Mouse (Mus musculus): ENCODE results near the gene Babam2. TPM values are rescaled to one million over a fixed set of nuclear protein-coding genes. Genes with fewer than 3 reads are reported as not detected.
A peak's percentile ranks its signal among the peaks of the same experiment; 100 is the strongest.

Gene Babam2
- polyA plus RNA-seq, 3 experiments from 2014 or later = 83.9 to 117 (median 107) TPM

DNA sequence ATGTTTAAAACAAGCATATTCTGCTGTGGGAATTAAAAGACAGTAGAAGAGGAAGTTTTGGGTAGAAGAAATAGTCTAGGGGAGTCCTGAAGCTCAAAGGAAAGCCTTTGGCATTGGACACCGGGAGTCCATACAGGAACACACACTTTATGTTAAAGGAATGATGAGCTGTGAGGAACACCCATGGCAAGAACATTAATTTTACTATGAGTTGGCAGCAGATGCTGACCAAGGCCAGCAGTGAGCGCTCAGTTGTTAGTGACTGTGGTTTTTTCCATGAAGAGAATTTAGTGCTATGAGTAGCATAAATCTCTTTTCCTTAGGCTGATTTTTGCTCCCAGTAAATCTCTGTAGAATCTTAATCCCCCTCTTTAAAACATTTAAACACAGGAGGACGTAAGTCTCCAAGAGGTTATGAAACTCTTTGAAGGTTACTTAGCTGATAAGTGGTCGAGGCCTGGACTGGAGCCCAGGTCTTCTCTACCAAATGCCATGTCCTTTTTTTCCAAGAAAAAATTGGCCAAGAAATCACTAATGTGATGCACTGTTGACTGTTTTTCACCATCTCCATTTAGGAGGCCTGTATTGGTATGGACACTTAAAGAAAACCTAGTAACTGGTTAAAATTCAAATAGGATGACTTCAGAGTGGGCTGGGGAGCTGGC is 18.1 kb downstream of the Babam2 start:
- no peak for ATAC-seq

DNA sequence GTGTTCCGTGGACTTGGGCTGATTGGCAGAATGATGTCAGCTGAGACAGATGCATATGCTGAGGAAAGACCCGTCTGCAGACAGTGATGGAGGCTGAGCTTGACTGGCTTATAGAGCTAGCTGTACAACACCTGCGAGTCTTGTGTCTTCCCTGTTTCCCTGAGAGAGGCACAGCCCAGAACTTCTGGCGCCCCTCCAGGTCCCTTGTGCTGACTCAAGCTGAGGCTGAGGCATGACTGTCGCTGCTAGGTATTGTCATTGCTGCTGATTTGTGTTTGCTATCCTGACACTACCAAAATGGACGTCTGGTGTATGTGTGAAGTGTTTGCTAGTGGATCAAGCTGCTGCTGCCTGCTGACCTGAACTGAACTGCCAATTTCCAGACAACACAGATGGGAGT is 27.0 kb downstream of the Babam2 start:
- ATAC-seq = no peak

DNA sequence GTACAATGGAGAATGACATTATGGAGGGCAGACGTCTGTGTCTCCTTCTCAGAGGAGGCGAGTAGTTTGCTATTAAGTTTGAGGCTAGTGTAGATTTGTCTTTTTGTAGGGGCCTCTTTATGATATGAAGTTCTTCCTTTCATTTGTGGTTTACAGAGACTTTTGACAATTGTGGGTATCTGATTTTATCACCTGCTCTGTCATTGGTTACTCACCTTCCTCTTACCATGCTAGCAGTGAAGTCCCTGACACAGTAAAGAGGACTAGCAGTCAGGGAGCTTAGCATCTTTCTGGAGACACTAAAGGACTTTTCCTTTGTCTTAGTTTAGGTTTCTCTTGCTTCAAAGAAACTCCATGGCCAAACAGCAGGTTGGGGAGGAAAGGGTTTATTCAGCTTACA is 28.4 kb downstream of the Babam2 start:
- ATAC-seq = peak; percentile 95

DNA sequence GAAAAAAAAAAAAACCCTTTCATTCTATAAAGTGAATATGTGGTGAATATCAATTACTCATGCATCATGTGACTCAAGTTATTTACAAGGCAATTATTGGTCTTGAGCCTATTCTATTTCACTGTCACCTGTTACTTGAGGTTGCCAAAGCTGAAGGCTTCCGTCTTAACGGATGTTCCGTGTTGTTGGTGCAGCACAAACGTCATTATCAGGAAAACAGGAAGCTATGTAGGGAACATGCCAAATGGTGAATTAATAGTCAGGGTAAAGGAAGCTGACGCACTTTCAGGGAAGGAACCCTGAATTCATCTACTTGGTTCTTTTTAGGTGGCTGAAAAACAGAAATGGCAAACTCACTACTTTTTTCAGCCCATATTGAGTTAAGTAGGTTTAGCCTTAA is 30.0 kb downstream of the Babam2 start:
- no peak for ATAC-seq

DNA sequence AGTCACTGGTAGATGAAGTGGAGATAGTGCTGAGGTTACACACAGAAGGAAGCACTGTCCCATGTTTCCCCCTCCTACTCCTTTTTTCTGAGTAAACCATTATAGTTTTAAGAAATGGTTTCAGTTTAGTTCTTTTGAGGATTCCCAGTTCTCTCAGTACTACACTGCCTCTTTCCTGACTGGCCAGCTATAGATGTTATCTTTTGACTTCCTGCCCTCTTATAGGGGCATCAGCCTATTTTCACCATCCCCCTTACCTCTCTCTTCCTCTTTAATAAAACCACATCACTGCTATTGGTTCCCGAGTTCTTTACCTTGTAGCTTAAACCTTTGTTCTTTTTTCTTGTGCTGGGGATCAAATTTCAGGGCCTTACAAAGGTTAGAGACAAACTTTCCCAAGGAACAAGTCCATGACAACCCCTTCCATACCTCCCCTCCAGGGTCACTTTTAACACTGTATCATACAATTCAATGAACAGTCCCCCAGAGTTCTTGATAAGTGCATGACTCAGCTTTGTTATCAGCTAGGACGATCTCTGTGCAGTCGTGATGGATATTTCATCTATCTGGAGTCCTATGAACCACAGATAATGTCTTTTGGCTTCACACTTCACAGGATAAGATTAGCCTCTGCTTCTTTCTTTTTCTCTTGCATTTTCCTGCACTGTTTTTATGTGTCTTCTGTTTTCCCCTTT is 35.3 kb downstream of the Babam2 start:
- peak; percentile 80 for ATAC-seq

DNA sequence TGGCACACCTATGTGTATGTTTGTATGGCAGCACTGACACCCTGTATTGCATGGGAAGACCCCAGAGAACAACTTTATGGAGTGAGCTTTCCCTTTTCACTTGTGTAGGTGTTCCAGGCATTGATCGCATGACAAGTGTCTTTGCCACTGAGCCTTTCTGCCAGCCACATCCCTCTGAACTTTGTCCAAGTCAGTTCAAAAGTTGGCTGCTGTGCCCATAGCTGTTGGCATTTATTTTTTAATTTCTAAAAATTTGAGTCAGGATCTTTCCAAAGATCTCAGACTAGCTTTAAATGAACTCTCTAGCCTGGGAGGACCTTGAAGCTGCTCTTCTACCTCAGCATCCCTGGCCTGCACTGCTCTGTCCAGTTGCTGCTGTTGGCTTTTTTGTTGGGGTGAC is 44.4 kb downstream of the Babam2 start:
- ATAC-seq = no peak

DNA sequence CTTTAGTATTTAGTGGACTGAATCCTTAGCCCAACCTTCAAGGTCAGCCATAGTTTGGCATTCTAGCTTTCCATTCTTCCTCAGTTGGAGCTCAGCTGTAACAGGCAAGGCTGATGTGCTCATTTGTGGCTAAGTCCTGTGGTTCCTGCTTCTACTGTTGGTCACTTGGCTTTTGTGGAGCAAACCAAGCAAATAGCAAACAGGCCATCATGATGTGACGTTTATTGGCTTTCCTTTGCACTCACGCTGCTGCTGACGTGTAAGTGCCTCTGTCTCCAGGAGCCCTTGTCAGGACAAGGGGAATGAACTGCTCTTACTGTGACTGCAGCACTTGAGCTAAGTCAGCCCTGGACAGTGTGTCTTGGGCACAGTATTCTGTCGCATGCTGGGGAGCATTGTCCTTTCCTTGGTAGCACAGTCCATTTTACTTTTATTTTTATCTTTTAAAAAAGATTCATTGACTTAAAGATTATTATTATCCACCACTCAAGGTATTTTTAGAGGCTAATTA is 45.1 kb downstream of the Babam2 start:
- ATAC-seq = no peak

DNA sequence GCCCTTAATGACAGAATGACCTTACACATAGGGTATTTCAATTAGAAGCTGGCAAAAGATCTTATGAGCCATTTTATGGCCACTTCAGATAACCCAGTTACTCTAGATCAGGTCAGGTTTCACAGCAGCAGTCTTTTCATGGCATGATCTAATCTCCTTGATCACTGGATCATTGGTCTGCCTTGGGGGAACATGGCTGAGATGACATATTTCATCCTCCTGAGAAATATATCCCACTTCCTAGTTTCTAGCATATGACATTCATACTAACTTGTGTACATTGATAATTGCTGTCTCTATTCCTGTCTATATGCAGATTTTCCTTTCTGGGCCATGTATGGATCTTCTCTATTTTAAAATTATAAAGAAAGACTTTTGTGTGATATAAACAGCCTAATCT is 51.9 kb downstream of the Babam2 start:
- ATAC-seq = no peak

DNA sequence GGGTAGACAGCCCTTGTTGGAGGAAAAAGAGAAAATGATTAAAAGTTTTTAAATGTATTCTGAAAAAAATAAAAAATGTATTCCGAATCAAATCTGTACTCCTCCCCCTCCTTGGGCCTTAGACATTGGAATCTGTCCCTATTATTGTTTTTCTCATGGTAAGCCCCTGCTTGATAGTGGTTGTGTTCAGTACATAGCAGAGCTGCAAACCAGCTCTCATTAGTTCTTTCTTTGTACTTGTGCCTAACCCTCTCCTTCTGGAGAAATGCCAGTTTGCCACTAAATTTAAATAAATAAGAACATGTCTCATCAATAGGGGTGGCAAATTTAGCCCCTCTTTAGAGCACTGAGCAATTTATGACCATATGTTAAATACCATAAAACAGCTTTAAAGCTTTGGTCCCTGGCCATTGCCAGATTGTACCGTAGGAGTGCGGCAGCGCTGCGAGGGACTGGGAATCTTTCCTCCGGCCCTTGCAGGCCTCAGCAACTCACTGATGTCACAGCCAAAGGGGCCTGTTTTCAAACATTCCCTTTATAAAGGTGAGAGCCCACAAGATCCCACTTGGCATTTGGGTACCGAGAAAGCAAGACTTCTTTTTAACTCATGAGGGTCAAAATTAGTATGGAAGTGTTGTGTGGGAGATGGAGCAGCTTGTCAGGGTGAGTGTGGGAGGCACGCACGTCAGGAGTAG is 52.9 kb downstream of the Babam2 start:
- no peak for ATAC-seq

DNA sequence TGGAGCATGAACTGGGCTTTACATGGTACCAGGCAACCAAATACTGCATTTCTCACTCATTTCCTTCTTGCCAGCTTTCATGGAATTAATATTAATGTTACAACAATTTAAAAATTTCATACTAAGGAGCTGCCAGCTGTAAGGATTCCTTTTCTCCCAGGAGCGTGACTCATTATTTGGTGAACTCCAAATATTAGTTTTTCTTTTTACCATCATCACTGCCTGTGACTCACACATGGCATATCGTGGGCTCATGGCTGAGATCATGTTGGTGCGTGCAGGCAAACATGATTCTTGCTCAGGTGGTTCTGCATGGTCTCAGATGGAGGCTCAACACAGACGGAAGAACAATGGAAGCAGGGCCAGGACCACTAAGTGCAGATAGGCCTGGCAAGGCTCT is 53.5 kb downstream of the Babam2 start:
- ATAC-seq = no peak

DNA sequence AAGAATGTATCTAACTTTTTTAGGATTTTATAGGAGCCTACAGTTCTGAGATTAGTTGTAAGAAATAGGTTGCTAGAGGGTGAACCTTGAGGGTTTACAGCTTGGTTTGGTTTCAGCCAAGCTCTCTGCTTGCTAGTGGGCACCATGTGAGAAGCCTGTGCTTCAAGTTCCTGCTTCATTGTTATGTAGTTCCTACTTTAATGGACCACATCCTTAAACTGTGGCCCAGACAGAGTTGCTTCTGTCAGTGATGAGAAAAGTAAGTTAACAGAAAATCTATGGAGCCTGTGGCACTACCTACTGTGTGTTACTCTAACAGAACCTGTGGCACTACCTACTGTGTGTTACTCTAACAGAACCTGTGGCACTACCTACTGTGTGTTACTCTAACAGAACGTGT is 57.1 kb downstream of the Babam2 start:
- ATAC-seq = no peak

DNA sequence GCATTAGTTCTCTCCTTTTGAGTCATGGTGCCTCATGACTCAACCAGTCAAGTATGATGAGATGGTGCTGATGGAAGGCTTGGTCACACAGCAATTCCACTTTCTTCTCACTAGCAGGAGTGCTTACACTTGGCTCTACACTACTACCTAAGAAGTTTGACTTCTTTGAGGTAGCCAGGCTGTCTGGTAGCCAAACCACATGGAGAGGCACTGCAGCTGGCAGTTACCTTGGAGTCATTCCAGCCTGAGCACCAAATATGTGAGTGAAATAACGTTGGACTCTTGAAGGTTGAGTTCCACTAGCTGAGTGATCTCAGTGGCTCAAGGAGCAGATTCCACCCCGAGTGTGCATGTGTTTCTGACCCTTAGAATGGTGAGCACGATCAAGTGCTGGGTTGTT is 57.8 kb downstream of the Babam2 start:
- ATAC-seq = no peak

DNA sequence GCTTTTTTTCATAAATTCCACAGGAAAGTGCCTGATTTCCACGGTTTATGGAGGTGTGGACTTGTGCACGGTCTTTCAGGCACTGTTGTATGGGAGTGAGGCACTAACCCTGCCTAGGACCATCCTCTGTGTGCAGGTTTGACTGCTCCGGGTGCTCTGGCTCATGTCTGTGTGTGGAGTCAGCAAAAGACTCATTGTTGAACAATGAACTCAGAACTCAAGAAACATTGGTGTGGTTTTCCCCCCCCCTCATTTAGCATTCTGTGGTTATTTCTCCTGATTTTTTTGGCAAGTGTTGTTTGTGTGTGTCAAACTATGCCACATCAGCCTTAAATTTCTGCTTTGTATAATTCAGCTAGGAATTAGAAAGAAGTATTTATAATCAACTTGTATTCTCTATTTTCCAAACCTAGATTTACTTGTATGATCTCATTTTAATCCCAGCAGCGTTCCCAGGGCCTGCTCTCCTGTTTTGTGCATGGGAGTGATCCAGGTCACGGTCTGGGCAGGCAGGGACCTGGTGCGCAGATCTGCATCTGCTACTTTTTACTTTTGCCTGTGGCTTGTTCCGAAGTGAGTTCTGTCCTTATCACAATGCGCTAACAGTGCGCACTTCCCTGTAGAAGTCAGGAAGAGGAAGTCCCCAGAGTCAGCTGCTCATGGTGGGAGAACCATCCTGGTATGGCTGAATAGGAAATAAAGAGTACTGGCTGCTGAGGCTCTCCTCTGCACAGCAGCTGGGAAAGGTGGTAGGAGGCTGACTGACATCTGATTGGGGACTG is 61.0 kb downstream of the Babam2 start:
- no peak for ATAC-seq

DNA sequence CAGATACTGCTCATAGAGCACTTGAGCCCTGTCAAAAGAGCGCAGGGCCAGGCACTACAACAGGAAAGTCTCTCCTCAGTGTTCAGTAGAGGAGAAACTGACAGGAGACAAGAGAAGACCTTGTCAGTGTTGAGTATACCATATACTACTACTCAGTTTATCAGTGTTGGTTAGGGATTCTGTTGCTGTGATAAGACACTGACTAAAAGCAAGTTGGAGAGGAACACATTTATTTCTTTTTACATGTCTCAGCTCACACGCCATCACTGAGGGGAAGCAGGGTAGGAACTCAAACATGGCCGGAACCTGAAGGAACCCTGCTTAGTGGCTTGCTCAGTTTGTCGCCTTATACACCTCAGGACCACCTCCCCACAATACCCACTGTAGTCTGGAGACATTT is 64.4 kb downstream of the Babam2 start:
- no peak for ATAC-seq

DNA sequence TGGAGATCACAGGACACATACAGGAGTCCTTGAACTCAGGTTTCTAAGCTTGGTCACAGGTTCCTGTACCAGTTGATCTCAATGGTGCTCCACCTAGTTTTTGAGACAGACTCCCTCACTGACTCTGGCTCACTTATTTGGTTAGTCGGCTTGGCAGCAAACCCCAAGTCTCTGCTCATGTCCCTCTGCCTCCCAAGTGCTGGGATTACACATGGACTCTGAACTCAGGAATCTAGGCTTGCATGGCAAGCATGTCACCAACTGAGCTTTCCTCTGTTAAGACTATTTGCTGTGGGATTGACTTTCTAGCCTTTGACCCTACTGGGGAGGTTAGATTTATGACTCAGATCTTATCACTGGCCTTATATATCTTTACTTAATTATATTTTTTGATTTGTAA is 65.3 kb downstream of the Babam2 start:
- no peak for ATAC-seq

DNA sequence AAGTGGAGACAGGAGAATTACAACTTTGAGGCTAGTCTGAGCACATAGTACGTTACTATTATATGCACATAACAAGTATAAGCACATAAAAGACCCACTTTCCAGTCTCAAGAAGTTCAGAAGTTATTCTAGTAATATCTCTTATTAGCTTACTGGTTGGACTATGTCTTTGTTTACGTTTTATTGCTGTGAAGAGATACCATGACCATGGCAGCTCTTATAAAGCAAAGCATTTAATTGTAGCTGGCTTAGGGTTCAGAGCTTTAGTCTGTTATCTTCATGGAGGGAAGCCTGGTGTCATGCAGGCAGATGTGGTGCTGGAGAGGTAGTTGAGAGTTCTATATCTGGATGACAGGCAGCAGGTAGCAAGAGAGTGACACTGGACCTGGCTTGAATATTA is 68.3 kb downstream of the Babam2 start:
- ATAC-seq = no peak

DNA sequence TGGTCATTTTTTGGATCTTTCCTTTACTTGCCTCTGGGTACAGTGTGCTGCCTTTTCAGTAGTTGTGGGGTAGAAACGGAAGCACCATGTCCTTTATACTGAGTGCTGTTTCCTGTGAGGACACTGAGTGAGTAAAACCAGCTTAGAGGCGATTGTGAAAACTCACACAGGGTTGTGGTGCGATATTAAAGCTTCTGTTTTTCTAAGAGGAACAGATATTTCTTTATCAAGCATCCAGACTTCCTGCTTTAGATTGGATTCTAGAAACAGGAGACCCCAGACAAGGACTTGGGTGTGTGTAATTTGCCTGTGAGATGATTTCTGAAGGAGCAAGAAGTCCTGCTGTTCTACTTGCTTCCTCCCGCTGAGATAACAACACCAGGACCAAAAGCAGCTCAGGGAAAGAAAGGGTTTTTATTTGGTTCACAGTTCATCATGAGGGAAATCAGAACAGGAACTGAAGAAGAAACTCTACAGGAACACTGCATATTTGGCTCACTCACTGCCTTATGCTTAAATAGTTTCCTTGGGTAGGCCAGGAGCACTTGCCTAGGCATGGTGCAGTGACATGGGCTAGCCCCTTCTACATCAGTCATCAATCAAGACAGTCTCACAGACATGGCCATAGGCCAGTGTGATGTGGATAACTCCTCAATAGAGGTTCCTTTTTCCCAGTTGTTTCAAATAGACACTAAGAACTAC is 69.5 kb downstream of the Babam2 start:
- ATAC-seq = no peak

DNA sequence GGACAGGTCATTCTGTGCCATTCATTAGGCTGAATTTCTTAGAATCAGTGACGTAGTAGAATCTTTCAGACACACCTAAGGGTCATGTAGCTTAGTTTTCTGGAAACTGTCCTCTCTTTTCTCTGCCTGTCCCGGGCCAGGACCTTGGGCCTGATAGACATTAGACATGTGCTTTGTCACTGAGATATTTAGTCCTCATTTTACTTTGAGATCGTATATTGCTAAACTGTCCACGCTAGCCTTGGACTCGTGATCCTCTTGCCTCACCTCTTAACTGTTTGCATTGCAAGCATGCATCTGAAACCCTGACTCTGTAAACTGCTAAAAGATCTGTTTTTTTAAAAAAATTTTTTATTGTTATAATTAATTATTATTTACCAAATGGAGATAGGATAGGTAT is 74.0 kb downstream of the Babam2 start:
- no peak for ATAC-seq

DNA sequence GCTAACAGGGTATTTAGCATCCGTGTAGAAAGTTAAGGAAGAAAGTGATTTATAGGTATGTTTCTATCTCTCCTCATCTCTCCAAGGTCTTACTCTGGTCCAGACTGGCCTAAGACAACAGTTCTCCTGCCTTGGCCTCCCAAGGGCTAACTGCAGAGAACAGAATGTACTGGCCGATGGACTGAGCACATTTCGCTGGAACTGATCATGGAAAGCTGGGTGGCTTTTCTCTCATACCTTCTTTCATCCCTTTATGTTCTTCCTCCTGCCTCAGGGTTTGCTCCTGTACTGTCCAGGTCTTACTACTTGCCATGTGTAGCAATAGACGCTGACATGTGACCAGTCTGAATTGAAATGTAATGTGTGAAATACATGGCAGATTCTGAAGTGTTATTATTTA is 74.4 kb downstream of the Babam2 start:
- ATAC-seq = no peak

DNA sequence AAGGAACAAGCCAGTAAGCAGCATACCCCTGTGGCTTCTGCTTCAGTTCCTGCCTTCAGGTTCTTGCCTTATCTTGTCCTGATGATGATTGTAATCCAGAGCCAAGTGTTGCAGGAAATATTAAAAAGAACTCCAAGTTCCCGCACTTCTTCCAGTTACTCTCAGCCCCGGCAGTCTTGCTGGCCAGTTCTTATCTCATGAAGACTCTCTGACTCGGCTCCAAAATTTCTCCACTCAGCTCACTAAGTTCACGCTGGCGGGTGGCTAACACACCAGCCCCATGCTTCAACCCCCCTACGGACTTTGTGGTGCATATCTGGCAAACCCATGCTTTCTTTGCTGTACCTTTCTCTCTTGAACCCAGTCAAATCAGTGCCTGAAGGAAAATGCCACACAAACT is 77.5 kb downstream of the Babam2 start:
- no peak for ATAC-seq

DNA sequence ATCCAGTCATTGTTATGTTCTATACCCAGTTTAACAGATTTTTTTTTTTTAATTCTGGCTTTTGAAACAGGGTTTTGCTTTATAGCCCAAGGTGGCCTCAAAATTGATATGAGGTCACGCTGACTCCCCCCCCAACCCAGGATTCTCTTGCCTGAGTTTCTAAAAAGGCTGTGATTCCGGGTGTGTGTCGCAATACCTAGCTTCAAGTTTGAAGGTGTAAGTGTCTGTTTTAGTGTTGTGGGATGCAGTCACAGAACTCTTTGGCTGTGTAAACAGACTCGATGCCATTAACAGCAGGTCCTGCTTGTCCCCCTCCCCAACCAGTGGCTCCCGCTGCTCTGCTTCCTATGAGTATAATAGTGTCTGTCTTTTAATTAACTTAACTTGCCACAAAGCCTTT is 84.1 kb downstream of the Babam2 start:
- no peak for ATAC-seq

DNA sequence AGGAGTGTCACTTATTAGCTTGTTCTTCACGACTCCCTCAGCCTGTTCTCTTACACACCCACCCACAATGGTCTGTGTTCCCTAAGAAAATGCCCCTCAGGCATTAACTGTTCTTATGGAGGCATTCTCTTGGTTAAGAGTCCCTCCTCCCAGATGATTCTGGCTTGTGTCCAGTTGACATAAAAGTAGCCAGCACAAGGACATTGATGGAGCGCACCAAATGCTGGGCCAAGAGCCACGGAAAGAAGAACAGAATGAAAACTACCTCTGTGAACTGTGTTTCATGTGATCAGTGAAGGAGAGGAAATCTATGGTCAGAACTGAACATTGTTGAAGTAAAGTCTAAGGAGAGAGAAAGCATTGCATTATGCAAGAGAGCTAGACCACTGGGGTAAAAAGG is 89.7 kb downstream of the Babam2 start:
- ATAC-seq = no peak

DNA sequence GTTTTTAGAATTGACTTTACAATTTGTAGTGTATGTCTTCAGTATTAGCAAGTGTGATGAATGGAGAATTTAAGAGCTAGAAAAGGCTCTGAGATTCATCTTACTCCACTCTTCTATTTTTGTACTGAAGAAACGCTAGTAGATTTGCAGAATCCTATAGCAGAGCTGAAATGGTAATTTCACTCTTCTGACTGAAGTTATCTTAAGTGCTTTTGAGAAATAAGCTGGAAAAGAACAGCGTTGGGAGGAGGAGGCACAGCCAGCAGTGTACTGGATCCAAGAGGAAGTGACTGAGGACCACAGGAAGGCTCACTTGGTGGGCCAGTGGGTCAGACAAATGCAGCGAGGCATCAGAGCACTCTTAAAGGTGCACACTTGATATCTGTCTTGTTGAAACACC is 90.1 kb downstream of the Babam2 start:
- ATAC-seq = no peak
